Mouse (Mus musculus) spleen, postnatal 36 days (tissue): ENCODE results near the gene Cdc42ep2.

Experiments
- DNase-seq, 2 experiments: peaks; one replicate each; pipeline ENCODE4 v3.0.0; 2022; ENCODE audit warnings: low spot score in 2 of 2, mixed read lengths in 1 of 2

Gene Cdc42ep2

DNA sequence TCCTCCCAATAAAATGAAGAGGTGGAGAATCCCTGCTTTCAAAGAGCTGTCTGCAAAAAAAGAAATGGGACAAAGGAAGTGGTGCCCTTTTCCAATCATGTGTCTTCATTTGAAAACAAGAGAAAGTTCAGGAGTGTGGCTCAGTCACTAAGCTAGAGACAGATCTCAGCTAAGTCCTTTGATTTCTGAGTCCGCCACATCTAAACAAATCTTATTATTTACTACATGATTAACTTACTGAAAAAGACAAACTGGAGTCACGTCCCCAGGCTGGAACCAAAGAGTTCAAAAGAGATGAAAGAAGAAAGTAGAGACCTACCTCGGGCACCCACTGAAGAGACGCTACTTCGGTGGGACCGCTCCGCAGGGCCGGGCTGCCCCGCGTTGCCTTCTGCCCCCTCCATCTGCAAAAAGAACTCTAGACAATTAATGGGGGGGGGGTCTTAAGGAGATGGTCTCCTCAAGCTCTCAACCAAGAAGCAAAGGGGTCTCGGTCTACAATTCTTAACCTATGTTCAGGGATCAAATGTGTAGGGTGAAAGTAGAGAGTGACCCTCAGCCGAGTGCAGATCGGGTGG, 50.1 kb downstream of the Cdc42ep2 start:
- no peak for DNase-seq

- no peak for DNase-seq
Observed at GRCm38 (mm10) chr19:5872931-5873556, 51.6 kb downstream of the Cdc42ep2 start.

DNA sequence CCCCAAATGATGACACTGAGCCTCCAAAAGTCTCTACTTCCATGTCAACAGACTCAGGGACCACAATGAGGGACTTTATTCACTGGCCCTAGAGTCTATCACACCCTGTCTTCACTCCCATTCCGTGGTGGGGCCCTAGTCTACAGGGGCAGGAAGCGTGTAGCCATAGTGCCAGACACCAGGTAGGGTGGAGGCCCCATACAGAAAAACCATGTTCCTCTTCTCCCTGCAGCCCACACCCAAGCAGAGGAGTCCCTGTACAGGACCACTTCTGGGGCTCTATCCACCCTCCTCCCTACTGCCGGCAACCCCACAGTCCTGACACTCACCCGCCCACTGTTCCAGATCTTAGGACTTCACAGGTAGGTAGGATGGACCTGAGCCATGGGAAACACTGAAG, 52.1 kb downstream of the Cdc42ep2 start:
- no peak for DNase-seq

DNA sequence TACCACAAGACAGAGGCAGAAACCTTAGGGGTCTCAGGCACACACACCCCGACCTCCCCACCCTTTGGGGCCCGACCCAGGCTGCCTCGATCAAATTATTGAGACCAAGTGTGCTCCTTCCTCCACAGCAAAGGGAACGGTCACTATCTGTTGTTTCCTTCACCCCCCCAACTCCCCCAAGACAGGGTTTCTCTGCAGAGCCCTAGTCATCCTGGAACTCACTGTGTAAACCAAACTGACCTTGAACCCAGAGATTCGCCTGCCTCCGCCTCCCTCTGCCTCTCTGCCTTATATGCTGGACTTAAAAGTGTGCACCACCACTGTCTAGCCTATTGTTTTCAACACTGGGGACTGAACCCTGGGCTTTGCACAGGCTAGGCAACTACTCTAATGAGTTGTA, 52.9 kb downstream of the Cdc42ep2 start:
- DNase-seq = no peak

- peak; percentile 46 to 48 for DNase-seq
Observed at GRCm38 (mm10) chr19:5871273-5871672, 53.3 kb downstream of the Cdc42ep2 start.

- no peak for DNase-seq
Observed at GRCm38 (mm10) chr19:5868096-5868495, 56.5 kb downstream of the Cdc42ep2 start.
